Mouse (Mus musculus): ENCODE results near the gene Carmil2. TPM values are rescaled to one million over a fixed set of nuclear protein-coding genes. Genes with fewer than 3 reads are reported as not detected.

Carmil2 gene
- polyA plus RNA-seq, 1 experiment from 2014 or later = 17.8 TPM

DNA sequence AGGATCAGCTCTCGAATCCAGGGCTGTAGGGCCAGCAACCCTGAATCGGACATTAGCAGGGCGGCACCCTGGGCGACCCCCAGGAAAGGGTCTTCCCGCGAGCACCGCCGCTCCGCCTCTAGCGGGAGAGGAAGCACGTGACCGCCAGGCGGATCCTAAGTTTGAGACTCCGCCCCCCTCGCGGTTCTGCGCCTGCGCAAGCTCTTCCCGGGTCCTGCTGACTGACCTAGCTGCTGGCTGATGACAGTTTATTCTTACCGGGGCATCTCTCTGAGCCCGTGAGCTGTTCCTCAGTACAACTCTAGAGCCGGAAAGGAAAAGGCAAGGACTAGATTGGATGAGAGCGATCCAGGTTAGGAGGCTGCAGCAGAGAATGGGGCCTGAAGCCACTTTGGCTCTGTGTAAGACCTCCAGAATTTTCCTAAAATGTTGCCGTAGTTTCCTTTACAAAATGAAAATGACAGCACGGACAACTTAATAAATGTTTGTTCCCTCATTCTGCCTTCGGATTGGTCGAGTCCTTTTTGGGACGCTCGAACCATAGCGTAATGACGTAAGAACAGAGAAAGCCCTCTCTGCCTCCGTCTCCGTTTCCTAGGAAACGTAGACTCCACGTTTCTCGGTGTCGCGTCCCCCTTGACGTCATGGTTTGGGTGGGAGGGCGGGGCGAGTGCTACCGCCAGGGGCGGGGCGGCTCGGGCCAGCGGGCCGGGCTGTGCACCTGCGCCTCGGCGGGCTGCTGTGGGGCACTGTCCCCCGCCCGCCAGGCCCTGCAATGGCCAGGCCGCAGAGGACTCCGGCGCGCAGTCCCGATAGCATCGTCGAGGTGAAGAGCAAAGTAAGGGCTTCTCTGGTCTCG, 15.1 kb downstream of the Carmil2 start, which contains the start of the genes Acd and Pard6a:
Gene Acd, minus strand, starts transcription at position 137 of the 859 bp plus-strand sequence.
Gene Pard6a, plus strand, starts transcription at position 183 of the 859 bp plus-strand sequence.
- peak within 1 kb of the TSS; percentile 57 for H3K4me3 ChIP-seq (replicated peaks; ENCODE audit: low read depth, low read length)
- no peaks in the 10 kb centered on the region for H3K9me3 ChIP-seq (ENCODE audit: control insufficient read depth, low read length)
- DNase-seq (peak; percentile 98), ATAC-seq (ENCODE audit: low FRiP score, low TSS enrichment) (peak; percentile 85)
- no peaks in the 10 kb centered on the region for H3K27me3 ChIP-seq (ENCODE audit: control insufficient read depth, insufficient read depth, low read length)
- WGBS = under 1% methylated on average over 60 of the region's 60 CpGs
- peak within 1 kb of the TSS; percentile 83 for H3K4me2 ChIP-seq (ENCODE audit: low read length)
- peak within 1 kb of the TSS; percentile 68 for H3K9ac ChIP-seq (replicated peaks; ENCODE audit: low read length)
- H3K4me1 ChIP-seq (ENCODE audit: control insufficient read depth, insufficient read depth, low read length) = peaks cover 16% of the 10 kb centered on the region
- peak within 1 kb of the TSS; percentile 92 for H3K27ac ChIP-seq (replicated peaks; ENCODE audit: low read depth, low read length)
- H3K36me3 ChIP-seq (ENCODE audit: control insufficient read depth, insufficient read depth, low read length) = peaks cover 44% of the 10 kb centered on the region

DNA sequence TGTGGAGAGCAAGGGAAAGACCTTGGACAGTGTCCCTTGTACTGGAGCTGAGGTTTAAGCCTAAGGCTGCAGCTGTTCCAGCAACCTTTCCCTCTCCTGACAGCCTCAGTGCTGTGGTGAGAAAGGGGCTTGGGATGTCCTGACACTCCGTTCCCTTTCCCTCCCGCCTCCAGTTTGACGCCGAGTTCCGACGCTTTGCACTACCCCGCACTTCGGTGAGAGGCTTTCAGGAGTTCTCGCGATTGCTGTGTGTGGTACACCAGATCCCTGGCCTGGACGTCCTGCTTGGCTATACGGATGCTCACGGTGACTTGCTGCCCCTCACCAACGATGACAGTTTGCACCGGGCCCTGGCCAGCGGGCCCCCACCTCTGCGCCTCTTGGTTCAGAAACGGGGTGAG, 15.9 kb downstream of the Carmil2 start:
- Histone ChIP-seq H3K36me3 (ENCODE audit: control insufficient read depth, insufficient read depth, low read length) (peaks cover 36% of the 10 kb centered on the region), H3K9me3 (ENCODE audit: control insufficient read depth, low read length) (no peaks in the 10 kb centered on the region), H3K4me3 (replicated peaks; ENCODE audit: low read depth, low read length) (peak overlapping the region; percentile 57), H3K4me2 (ENCODE audit: low read length) (peak overlapping the region; percentile 83), H3K27ac (replicated peaks; ENCODE audit: low read depth, low read length) (peak overlapping the region; percentile 92), H3K9ac (replicated peaks; ENCODE audit: low read length) (peak overlapping the region; percentile 68), H3K27me3 (ENCODE audit: control insufficient read depth, insufficient read depth, low read length) (no peaks in the 10 kb centered on the region), H3K4me1 (ENCODE audit: control insufficient read depth, insufficient read depth, low read length) (peaks cover 16% of the 10 kb centered on the region)
- peak; percentile 33 for DNase-seq
- 25% methylated on average over 18 of the region's 18 CpGs for WGBS
- ATAC-seq (ENCODE audit: low FRiP score, low TSS enrichment) = peak; percentile 9; the same call in 1 of the 2 replicates

DNA sequence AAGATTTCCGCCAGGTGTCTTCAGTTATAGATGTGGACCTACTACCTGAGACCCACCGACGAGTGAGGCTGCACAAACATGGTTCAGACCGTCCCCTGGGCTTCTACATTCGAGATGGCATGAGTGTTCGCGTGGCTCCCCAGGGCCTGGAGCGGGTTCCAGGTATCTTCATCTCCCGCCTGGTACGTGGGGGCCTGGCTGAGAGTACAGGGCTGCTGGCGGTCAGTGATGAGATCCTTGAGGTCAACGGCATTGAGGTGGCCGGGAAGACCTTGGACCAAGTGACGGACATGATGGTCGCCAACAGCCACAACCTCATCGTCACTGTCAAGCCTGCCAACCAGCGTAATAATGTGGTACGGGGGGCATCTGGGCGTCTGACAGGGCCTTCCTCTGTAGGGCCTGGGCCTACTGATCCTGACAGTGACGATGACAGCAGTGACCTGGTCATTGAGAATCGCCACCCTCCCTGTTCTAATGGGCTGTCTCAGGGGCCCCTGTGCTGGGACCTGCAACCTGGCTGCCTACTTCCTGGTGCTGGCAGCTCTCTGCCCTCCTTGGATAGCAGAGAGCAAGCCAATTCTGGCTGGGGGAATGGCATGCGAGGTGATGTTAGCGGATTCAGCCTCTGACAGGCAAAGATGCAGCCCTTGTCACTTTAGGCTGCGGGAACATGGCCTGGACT, 16.8 kb downstream of the Carmil2 start:
- Histone ChIP-seq H3K36me3 (ENCODE audit: control insufficient read depth, insufficient read depth, low read length) (peaks cover 27% of the 10 kb centered on the region), H3K4me2 (ENCODE audit: low read length) (no peak overlapping the region), H3K4me3 (replicated peaks; ENCODE audit: low read depth, low read length) (no peak overlapping the region), H3K9ac (replicated peaks; ENCODE audit: low read length) (no peak overlapping the region), H3K4me1 (ENCODE audit: control insufficient read depth, insufficient read depth, low read length) (peaks cover 24% of the 10 kb centered on the region), H3K27me3 (ENCODE audit: control insufficient read depth, insufficient read depth, low read length) (no peaks in the 10 kb centered on the region), H3K27ac (replicated peaks; ENCODE audit: low read depth, low read length) (no peak overlapping the region), H3K9me3 (ENCODE audit: control insufficient read depth, low read length) (no peaks in the 10 kb centered on the region)
- DNase-seq (no peak), ATAC-seq (ENCODE audit: low FRiP score, low TSS enrichment) (no peak)
- WGBS = 91% methylated on average over 24 of the region's 24 CpGs

DNA sequence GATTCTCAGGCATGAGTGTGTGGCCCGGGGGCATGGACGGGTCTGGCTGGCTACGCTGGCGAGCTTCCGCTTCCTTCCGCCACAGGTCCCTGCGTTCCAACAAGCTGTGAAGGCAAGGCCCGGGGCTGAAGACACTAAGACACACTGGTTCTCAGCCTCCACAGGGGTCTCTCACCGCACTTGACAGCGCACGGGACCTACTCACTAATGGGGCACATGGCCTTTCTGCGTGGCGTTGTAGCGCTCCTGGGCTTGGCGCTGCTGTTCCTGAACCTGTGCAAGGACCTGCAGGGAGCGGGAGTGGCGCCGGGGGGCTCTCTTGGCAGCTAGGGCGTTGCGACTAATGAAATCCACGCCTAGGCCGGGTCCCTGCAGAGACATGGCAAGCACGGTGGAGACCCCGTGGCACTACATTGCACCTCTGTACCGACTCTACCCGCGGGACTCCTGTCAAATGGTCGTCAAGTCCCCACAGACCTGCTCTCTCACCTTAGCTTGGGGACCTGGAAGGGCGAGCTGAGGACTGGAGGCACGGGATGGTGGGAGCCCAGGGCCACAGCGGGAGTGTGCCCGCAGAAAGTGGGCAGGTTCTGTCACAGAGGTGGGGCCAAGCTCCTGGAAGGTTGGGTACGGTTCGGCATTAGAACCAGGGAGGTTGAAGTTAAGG, 18.2 kb downstream of the Carmil2 start:
- no peaks in the 10 kb centered on the region for H3K27me3 ChIP-seq (ENCODE audit: control insufficient read depth, insufficient read depth, low read length)
- no peak overlapping the region for H3K4me2 ChIP-seq (ENCODE audit: low read length)
- no peak overlapping the region for H3K4me3 ChIP-seq (replicated peaks; ENCODE audit: low read depth, low read length)
- WGBS = 94% methylated on average over 34 of the region's 34 CpGs
- no peaks in the 10 kb centered on the region for H3K9me3 ChIP-seq (ENCODE audit: control insufficient read depth, low read length)
- DNase-seq (no peak), ATAC-seq (ENCODE audit: low FRiP score, low TSS enrichment) (no peak)
- H3K9ac ChIP-seq (replicated peaks; ENCODE audit: low read length) = no peak overlapping the region
- H3K4me1 ChIP-seq (ENCODE audit: control insufficient read depth, insufficient read depth, low read length) = peaks cover 28% of the 10 kb centered on the region
- peaks cover 15% of the 10 kb centered on the region; the same call in 1 of the 2 replicates for H3K36me3 ChIP-seq (ENCODE audit: control insufficient read depth, insufficient read depth, low read length)
- H3K27ac ChIP-seq (replicated peaks; ENCODE audit: low read depth, low read length) = no peak overlapping the region

DNA sequence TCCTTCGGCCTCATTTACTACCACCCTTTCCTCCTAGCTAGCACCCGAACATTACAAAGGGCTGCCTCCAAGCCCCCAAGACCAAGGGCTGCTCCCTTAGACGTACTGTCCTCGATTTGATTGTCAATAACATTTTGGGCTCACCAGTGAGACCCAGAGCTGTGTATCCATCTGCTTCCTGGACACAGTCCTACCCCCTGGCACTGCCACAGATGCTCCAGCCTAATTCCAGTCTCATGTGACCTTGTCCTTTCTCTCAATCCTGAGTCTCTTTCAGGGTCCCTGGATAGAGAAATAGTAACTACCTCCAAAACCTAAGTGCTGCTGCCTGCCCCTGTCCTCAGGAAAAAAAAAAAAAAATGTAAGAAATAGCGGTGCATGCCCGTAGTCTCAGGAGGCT, 18.9 kb downstream of the Carmil2 start:
- peaks cover 11% of the 10 kb centered on the region; the same call in 1 of the 2 replicates for H3K36me3 ChIP-seq (ENCODE audit: control insufficient read depth, insufficient read depth, low read length)
- H3K4me2 ChIP-seq (ENCODE audit: low read length) = no peak overlapping the region
- ATAC-seq (ENCODE audit: low FRiP score, low TSS enrichment) (no peak), DNase-seq (no peak)
- H3K27me3 ChIP-seq (ENCODE audit: control insufficient read depth, insufficient read depth, low read length) = no peaks in the 10 kb centered on the region
- H3K4me1 ChIP-seq (ENCODE audit: control insufficient read depth, insufficient read depth, low read length) = peaks cover 26% of the 10 kb centered on the region
- no peak overlapping the region for H3K27ac ChIP-seq (replicated peaks; ENCODE audit: low read depth, low read length)
- 91% methylated on average over 6 of the region's 6 CpGs for WGBS
- no peak overlapping the region for H3K4me3 ChIP-seq (replicated peaks; ENCODE audit: low read depth, low read length)
- no peak overlapping the region for H3K9ac ChIP-seq (replicated peaks; ENCODE audit: low read length)
- no peaks in the 10 kb centered on the region for H3K9me3 ChIP-seq (ENCODE audit: control insufficient read depth, low read length)

DNA sequence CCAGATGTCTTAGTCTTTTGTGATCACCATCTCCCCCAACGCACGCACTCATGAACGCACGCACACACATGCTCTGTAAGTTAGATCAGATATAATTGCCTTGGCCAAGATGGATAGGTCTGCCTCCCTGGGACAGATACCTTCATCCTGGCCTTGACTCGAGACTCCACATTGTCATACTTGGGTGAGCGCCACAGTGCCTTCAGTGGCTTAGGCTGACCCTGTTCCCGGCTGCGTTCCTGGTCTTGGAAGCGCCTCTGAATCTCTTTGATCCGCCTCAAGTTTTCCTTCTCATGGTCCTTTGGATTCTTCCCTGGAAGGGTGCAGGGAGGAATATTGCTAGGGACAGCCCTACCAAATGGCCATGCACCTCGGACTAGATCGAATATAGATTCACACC, 20.4 kb downstream of the Carmil2 start:
- Histone ChIP-seq H3K4me1 (ENCODE audit: control insufficient read depth, insufficient read depth, low read length) (peaks cover 20% of the 10 kb centered on the region), H3K4me2 (ENCODE audit: low read length) (peak overlapping the region; percentile 97), H3K9me3 (ENCODE audit: control insufficient read depth, low read length) (no peaks in the 10 kb centered on the region), H3K27me3 (ENCODE audit: control insufficient read depth, insufficient read depth, low read length) (no peaks in the 10 kb centered on the region), H3K36me3 (ENCODE audit: control insufficient read depth, insufficient read depth, low read length) (peaks cover 11% of the 10 kb centered on the region; the same call in 1 of the 2 replicates), H3K9ac (replicated peaks; ENCODE audit: low read length) (no peak overlapping the region), H3K27ac (replicated peaks; ENCODE audit: low read depth, low read length) (no peak overlapping the region), H3K4me3 (replicated peaks; ENCODE audit: low read depth, low read length) (no peak overlapping the region)
- WGBS = 73% methylated on average over 12 of the region's 12 CpGs
- ATAC-seq (ENCODE audit: low FRiP score, low TSS enrichment) (no peak), DNase-seq (no peak)

DNA sequence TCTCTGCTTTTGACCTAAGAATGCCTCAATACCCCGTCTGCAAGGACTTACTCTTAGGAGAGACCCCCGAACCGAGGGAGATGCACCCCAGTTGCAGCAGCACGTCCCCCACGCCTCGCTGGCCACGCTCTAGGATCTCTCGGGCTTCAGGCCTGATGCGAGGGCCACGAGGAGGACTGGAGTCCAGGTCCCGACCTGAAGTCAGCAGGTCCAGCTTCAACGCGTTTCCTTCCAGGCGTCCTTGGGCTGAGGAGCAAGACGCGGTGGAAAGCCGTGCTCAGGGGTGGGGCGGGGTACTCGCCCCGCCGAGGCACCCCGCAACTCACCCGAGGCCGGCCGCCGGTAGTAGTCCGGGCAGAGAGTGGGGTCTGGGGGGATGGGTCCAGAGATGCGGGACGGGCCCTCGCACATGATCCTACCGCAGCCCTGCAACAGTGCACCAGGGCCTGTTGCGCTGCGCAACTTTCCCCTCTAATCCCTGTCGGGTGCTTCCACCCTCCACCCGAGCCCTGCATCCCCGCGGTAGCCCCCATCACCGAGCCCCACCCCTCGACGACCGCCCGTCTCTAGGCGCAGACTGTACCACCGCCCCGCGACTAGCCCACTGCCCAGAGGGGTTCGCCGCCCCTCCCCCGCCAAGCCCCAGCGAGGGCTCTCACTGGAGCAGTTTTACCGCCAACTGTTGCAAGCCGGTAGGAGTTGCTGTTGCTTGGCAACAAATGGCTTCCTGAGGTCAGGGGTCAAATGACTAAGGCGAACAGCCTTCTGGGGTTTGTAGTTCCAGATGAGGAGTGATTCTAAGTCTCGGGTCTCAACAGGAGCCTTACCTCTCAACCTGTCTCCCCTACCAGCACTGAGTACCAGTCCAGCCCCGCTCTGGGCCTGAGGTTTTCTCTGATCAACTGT, 21.7 kb downstream of the Carmil2 start, which contains the start of the genes 4933405L10Rik and Enkd1:
Gene 4933405L10Rik, plus strand, starts transcription at position 158 of the 906 bp plus-strand sequence.
Gene Enkd1, minus strand, starts transcription at position 713 of the 906 bp plus-strand sequence.
- WGBS = 1% methylated on average over 55 of the region's 55 CpGs
- no peaks in the 10 kb centered on the region for H3K9me3 ChIP-seq (ENCODE audit: control insufficient read depth, low read length)
- peak within 1 kb of the TSS; percentile 63 for H3K4me3 ChIP-seq (replicated peaks; ENCODE audit: low read depth, low read length)
- ATAC-seq (ENCODE audit: low FRiP score, low TSS enrichment) (peak; percentile 81), DNase-seq (peak; percentile 96)
- peaks cover 11% of the 10 kb centered on the region; the same call in 1 of the 2 replicates for H3K36me3 ChIP-seq (ENCODE audit: control insufficient read depth, insufficient read depth, low read length)
- H3K4me1 ChIP-seq (ENCODE audit: control insufficient read depth, insufficient read depth, low read length) = peaks cover 12% of the 10 kb centered on the region; the same call in 1 of the 2 replicates
- peak within 1 kb of the TSS; percentile 52 for H3K9ac ChIP-seq (replicated peaks; ENCODE audit: low read length)
- H3K27ac ChIP-seq (replicated peaks; ENCODE audit: low read depth, low read length) = no peak within 1 kb of the TSS
- H3K27me3 ChIP-seq (ENCODE audit: control insufficient read depth, insufficient read depth, low read length) = no peaks in the 10 kb centered on the region
- peak within 1 kb of the TSS; percentile 97 for H3K4me2 ChIP-seq (ENCODE audit: low read length)

Data from midbrain, embryonic 14.5 days (tissue).